Mouse (Mus musculus) adrenal gland, postnatal 14 days (tissue): ENCODE measurements around the gene Cisd3. TPM values are rescaled to one million over a fixed set of nuclear protein-coding genes. Genes with fewer than 3 reads are reported as not detected.

Experiments
- DNase-seq: peaks from one replicate; pipeline ENCODE4 v3.0.0; 2021; ENCODE audit warnings: mixed read lengths
- total RNA-seq: library from RNA; stranded (reverse); gene quantifications from 2 replicates; pipeline ENCODE4 v1.2.3, GENCODE M21; 2021

The Cisd3 gene
- total RNA-seq, 1 experiment from 2014 or later: 277 TPM

GRCm38 (mm10) chr11:97662893-97663527 is 22.6 kb upstream of the Cisd3 start, which contains the start of gene Mllt6:
Gene Mllt6 (plus strand): TSS chr11:97663414.
- peak; percentile 91 for DNase-seq

- peak; percentile 69 for DNase-seq
Observed at GRCm38 (mm10) chr11:97663528-97664338, 21.9 kb upstream of the Cisd3 start.

GRCm38 (mm10) chr11:97664339-97664665 is 21.3 kb upstream of the Cisd3 start:
- DNase-seq: no peak

- no peak for DNase-seq
Observed at GRCm38 (mm10) chr11:97664771-97665240, 20.8 kb upstream of the Cisd3 start.

- DNase-seq: no peak
Observed at GRCm38 (mm10) chr11:97665431-97665830, 20.2 kb upstream of the Cisd3 start.

- DNase-seq: no peak
Observed at GRCm38 (mm10) chr11:97666221-97666620, 19.4 kb upstream of the Cisd3 start.

- no peak for DNase-seq
Observed at GRCm38 (mm10) chr11:97666794-97667193, 18.8 kb upstream of the Cisd3 start.

- DNase-seq: no peak
Observed at GRCm38 (mm10) chr11:97668160-97668559, 17.5 kb upstream of the Cisd3 start.

GRCm38 (mm10) chr11:97669268-97669667 is 16.4 kb upstream of the Cisd3 start:
- peak; percentile 57 for DNase-seq

- peak; percentile 73 for DNase-seq
Observed at GRCm38 (mm10) chr11:97669829-97670228, 15.8 kb upstream of the Cisd3 start.

- no peak for DNase-seq
Observed at GRCm38 (mm10) chr11:97670234-97671176, 15.1 kb upstream of the Cisd3 start.

GRCm38 (mm10) chr11:97671177-97671527 is 14.5 kb upstream of the Cisd3 start:
- DNase-seq: no peak

- DNase-seq: no peak
Observed at GRCm38 (mm10) chr11:97673148-97673547, 12.5 kb upstream of the Cisd3 start.

GRCm38 (mm10) chr11:97676050-97676754 is 9.4 kb upstream of the Cisd3 start:
- DNase-seq: no peak

GRCm38 (mm10) chr11:97677381-97677780 is 8.2 kb upstream of the Cisd3 start:
- DNase-seq: no peak

GRCm38 (mm10) chr11:97677842-97678241 is 7.8 kb upstream of the Cisd3 start:
- DNase-seq: no peak

GRCm38 (mm10) chr11:97678301-97678700 is 7.3 kb upstream of the Cisd3 start:
- DNase-seq: no peak

GRCm38 (mm10) chr11:97680430-97680829 is 5.2 kb upstream of the Cisd3 start:
- DNase-seq: peak; percentile 59

GRCm38 (mm10) chr11:97682504-97683055 is 3.0 kb upstream of the Cisd3 start:
- DNase-seq: no peak

- peak; percentile 34 for DNase-seq
Observed at GRCm38 (mm10) chr11:97684063-97684680, 1.5 kb upstream of the Cisd3 start.

GRCm38 (mm10) chr11:97684766-97685165 is 860 bp upstream of the Cisd3 start:
- peak; percentile 59 for DNase-seq
